Mouse (Mus musculus): ENCODE measurements at regions not wholly inside any gene's neighbourhood (a gene's known extent, or its start where the extent isn't known, plus 50 kb on each side); places are given as distances from the start of the nearest gene placed in this dataset.

- ChIA-PET POLR2A (interaction anchor here in 2 of 4 experiments (0.6 to 1.2 kb wide), 2 partner anchors 63 to 113 kb away, joined by 4 read pairs; no protein-coding TSS in a partner anchor), CTCF (interaction anchor here in 1 of 4 experiments (1.5 kb wide), 1 partner anchor 320 kb away, joined by 3 read pairs; no protein-coding TSS in a partner anchor)
Measured at GRCm38 (mm10) chr1:90268131-90268691, 64.4 kb downstream of the Ackr3 start.

GRCm38 (mm10) chr1:90268951-90269350, 65.2 kb downstream of the Ackr3 start:
- ChIA-PET CTCF (interaction anchor here in 1 of 4 experiments (1.5 kb wide), 1 partner anchor 319 kb away, joined by 3 read pairs; no protein-coding TSS in a partner anchor), POLR2A (no interaction called here)

- ChIA-PET POLR2A (no interaction called here), CTCF (no interaction called here)
Measured at GRCm38 (mm10) chr1:90269836-90270235, 66.1 kb downstream of the Ackr3 start.

- ChIA-PET POLR2A (no interaction called here), CTCF (no interaction called here)
Measured at GRCm38 (mm10) chr1:90271326-90271725, 67.5 kb downstream of the Ackr3 start.

- ChIA-PET CTCF (interaction anchor here in 1 of 4 experiments (0.6 kb wide), 1 partner anchor 339 kb away, joined by 4 read pairs; no protein-coding TSS in a partner anchor), POLR2A (interaction anchor here in 1 of 4 experiments (1.7 kb wide), 1 partner anchor 69 kb away, joined by 4 read pairs; the partner anchor contains the start of gene Ackr3)
Measured at GRCm38 (mm10) chr1:90272411-90272810, 68.6 kb downstream of the Ackr3 start.

GRCm38 (mm10) chr1:90272830-90273628, 69.2 kb downstream of the Ackr3 start:
- POLR2A ChIA-PET: interaction anchor here in 2 of 4 experiments (0.8 to 1.7 kb wide), 2 partner anchors 68 to 70 kb away, joined by 4 read pairs; partner anchors contain the start of gene Ackr3 (in 1 of the 2)
- CTCF ChIA-PET: interaction anchor here in 2 of 4 experiments (0.6 kb wide), 2 partner anchors 317 to 318 kb away, joined by 4 to 6 read pairs; no protein-coding TSS in a partner anchor

GRCm38 (mm10) chr1:90273629-90273928, 69.8 kb downstream of the Ackr3 start:
- ChIA-PET CTCF (interaction anchor here in 2 of 4 experiments (0.6 kb wide), 2 partner anchors 317 kb away, joined by 4 to 6 read pairs; no protein-coding TSS in a partner anchor), POLR2A (interaction anchor here in 2 of 4 experiments (0.8 to 1.7 kb wide), 2 partner anchors 69 to 71 kb away, joined by 4 read pairs; partner anchors contain the start of gene Ackr3 (in 1 of the 2))

GRCm38 (mm10) chr1:90274968-90275651, 71.3 kb downstream of the Ackr3 start:
- CTCF ChIA-PET: interaction anchor here in 3 of 4 experiments (0.9 to 1.9 kb wide), 8 partner anchors 15 to 316 kb away, joined by 3 to 5 read pairs (median 3); partner anchors contain the start of gene Ackr3 (in 1 of the 3)

GRCm38 (mm10) chr1:90275786-90276520, 72.2 kb downstream of the Ackr3 start:
- POLR2A ChIA-PET: interaction anchor here in 3 of 4 experiments (0.9 to 3.0 kb wide), 10 partner anchors 9 to 345 kb away, joined by 3 to 19 read pairs (median 3); partner anchors contain the start of genes Ackr3 (in 2 of the 3), Cops8 (in 1 of the 3) and Gbx2 (in 1 of the 3)
- CTCF ChIA-PET: interaction anchor here in 3 of 4 experiments (0.7 to 1.9 kb wide), 12 partner anchors 16 to 317 kb away, joined by 3 to 6 read pairs (median 4); partner anchors contain the start of gene Ackr3 (in 1 of the 3)

More at GRCm38 (mm10) chr1:90274968-90275651, 71.3 kb downstream of the Ackr3 start:
- POLR2A ChIA-PET: interaction anchor here in 3 of 4 experiments (0.9 to 3.0 kb wide), 10 partner anchors 10 to 344 kb away, joined by 3 to 19 read pairs (median 3); partner anchors contain the start of genes Ackr3 (in 3 of the 3), Cops8 (in 1 of the 3) and Gbx2 (in 1 of the 3)

- ChIA-PET CTCF (no interaction called here), POLR2A (no interaction called here)
Measured at GRCm38 (mm10) chr1:90277486-90278255, 73.9 kb downstream of the Ackr3 start.

- CTCF ChIA-PET: no interaction called here
- POLR2A ChIA-PET: interaction anchor here in 1 of 4 experiments (0.7 kb wide), 1 partner anchor 9 kb away, joined by 3 read pairs; no protein-coding TSS in a partner anchor
Measured at GRCm38 (mm10) chr1:90279066-90279839, 75.5 kb downstream of the Ackr3 start.

- POLR2A ChIA-PET: no interaction called here
- CTCF ChIA-PET: no interaction called here
Measured at GRCm38 (mm10) chr1:90280227-90280626, 76.4 kb downstream of the Ackr3 start.

GRCm38 (mm10) chr1:90281255-90281654, 77.5 kb downstream of the Ackr3 start:
- CTCF ChIA-PET: no interaction called here
- POLR2A ChIA-PET: no interaction called here

- ChIA-PET CTCF (interaction anchor here in 1 of 4 experiments (0.6 kb wide), 1 partner anchor 230 kb away, joined by 3 read pairs; no protein-coding TSS in a partner anchor), POLR2A (interaction anchor here in 1 of 4 experiments (1.5 kb wide), 1 partner anchor 78 kb away, joined by 4 read pairs; the partner anchor contains the start of gene Ackr3)
Measured at GRCm38 (mm10) chr1:90281956-90282355, 78.2 kb downstream of the Ackr3 start.

GRCm38 (mm10) chr1:90282367-90282766, 78.6 kb downstream of the Ackr3 start:
- ChIA-PET CTCF (interaction anchor here in 1 of 4 experiments (0.6 kb wide), 1 partner anchor 230 kb away, joined by 3 read pairs; no protein-coding TSS in a partner anchor), POLR2A (interaction anchor here in 1 of 4 experiments (1.5 kb wide), 1 partner anchor 79 kb away, joined by 4 read pairs; the partner anchor contains the start of gene Ackr3)

- POLR2A ChIA-PET: interaction anchor here in 2 of 4 experiments (0.7 to 1.5 kb wide), 2 partner anchors 80 to 308 kb away, joined by 4 read pairs; partner anchors contain the start of gene Ackr3 (in 1 of the 2)
- CTCF ChIA-PET: interaction anchor here in 2 of 4 experiments (0.6 to 1.0 kb wide), 2 partner anchors 52 to 308 kb away, joined by 3 read pairs; no protein-coding TSS in a partner anchor
Measured at GRCm38 (mm10) chr1:90283176-90283775, 79.5 kb downstream of the Ackr3 start.
